Mouse (Mus musculus) hindbrain, embryonic 15.5 days (tissue): ENCODE measurements at regions not wholly inside any gene's neighbourhood (a gene's known extent, or its start where the extent isn't known, plus 50 kb on each side); places are given as distances from the start of the nearest gene placed in this dataset.

Experiments used
- ATAC-seq: fragments of 200-750 bp; cut with Nextera tagmentation; 2 replicates; pipeline ENCODE4 v1.8.0; 2017; ENCODE audit warnings: low read depth, moderate number of reproducible peaks, moderate TSS enrichment; ENCODE audit not compliant: low FRiP score
- H3K27ac ChIP-seq: fragments of 300-500 bp; sonication (generic); replicated peaks from 2 replicates; pipeline ENCODE4 v1.5.1; 2015; ENCODE audit warnings: mild to moderate bottlenecking, inconsistent platforms
- H3K27me3 ChIP-seq: fragments of 300-500 bp; sonication (generic); 2 replicates; pipeline ENCODE4 v1.6.1; 2015; ENCODE audit warnings: control low read depth, inconsistent platforms
- H3K36me3 ChIP-seq: fragments of 300-500 bp; sonication (generic); 2 replicates; pipeline ENCODE4 v1.6.1; 2015; ENCODE audit warnings: control low read depth, inconsistent platforms
- H3K4me1 ChIP-seq: fragments of 300-500 bp; sonication (generic); replicated peaks from 2 replicates; pipeline ENCODE4 v1.6.1; 2015; ENCODE audit warnings: control low read depth, inconsistent platforms
- H3K4me2 ChIP-seq: fragments of 300-500 bp; sonication (generic); 2 replicates; pipeline ENCODE4 v1.6.1; 2015; ENCODE audit warnings: moderate library complexity, mild to moderate bottlenecking, inconsistent platforms
- H3K4me3 ChIP-seq: fragments of 300-500 bp; sonication (generic); 2 replicates; pipeline ENCODE4 v1.5.1; 2015; ENCODE audit warnings: mild to moderate bottlenecking, inconsistent platforms
- H3K9ac ChIP-seq: fragments of 300-500 bp; sonication (generic); 2 replicates; pipeline ENCODE4 v1.6.1; 2015; ENCODE audit warnings: inconsistent platforms
- H3K9me3 ChIP-seq: fragments of 300-500 bp; sonication (generic); 2 replicates; pipeline ENCODE4 v1.6.1; 2016; ENCODE audit warnings: control low read depth, inconsistent platforms
- WGBS: fragments of 180-500 bp; shearing (Covaris S2); methylation state at CpG from one replicate; pipeline ENCODE4 v1.1.7; 2015; 5-methylcytosine and 5-hydroxymethylcytosine counted together

GRCm38 (mm10) chr7:134610159-134610558 lies 60.3 kb upstream of the Dock1 start:
- Histone ChIP-seq H3K4me3 (no peak overlapping the region), H3K4me1 (peaks cover 16% of the 10 kb centered on the region), H3K27ac (no peak overlapping the region), H3K36me3 (no peaks in the 10 kb centered on the region), H3K9ac (no peak overlapping the region), H3K27me3 (no peaks in the 10 kb centered on the region), H3K4me2 (no peak overlapping the region), H3K9me3 (no peaks in the 10 kb centered on the region)
- ATAC-seq: no peak
- 77% methylated on average over 2 of the region's 2 CpGs for WGBS

GRCm38 (mm10) chr7:134611371-134611770 lies 59.1 kb upstream of the Dock1 start:
- no peak overlapping the region for H3K9ac ChIP-seq
- no peaks in the 10 kb centered on the region for H3K36me3 ChIP-seq
- H3K27me3 ChIP-seq: no peaks in the 10 kb centered on the region
- ATAC-seq: no peak
- no peak overlapping the region for H3K4me3 ChIP-seq
- 44% methylated on average over 9 of the region's 9 CpGs for WGBS
- peaks cover 16% of the 10 kb centered on the region for H3K4me1 ChIP-seq
- H3K4me2 ChIP-seq: no peak overlapping the region
- no peaks in the 10 kb centered on the region for H3K9me3 ChIP-seq
- no peak overlapping the region for H3K27ac ChIP-seq

DNA sequence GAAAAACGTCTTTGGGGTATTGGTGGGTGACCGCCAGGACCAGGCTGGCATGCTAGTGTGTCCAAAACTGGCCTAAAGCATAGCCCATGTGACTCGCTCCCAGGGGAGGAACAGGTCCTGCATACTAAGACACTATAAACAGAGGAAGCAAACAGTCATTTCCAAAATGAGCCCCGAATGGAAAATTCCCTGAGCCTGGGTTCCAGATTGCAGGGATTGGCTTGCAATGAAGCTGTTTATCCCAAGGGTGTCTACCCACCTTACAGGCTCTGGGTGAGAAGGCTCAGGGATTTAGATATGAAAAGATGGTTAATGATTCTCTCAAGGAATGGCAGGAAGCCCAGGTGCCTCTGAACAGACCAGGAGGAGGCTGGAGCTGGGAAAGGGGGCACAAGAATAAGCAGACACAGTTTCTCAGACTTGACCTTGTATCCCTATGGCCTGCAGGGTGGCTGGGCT lies 58.2 kb upstream of the Dock1 start:
- peak overlapping the region; percentile 32; the same call in 1 of the 2 replicates for H3K27ac ChIP-seq
- H3K27me3 ChIP-seq: no peaks in the 10 kb centered on the region
- H3K4me1 ChIP-seq: peaks cover 16% of the 10 kb centered on the region
- H3K9ac ChIP-seq: no peak overlapping the region
- no peak overlapping the region for H3K4me2 ChIP-seq
- no peak; the same call in 1 of the 2 replicates for ATAC-seq
- 56% methylated on average over 4 of the region's 4 CpGs for WGBS
- H3K4me3 ChIP-seq: no peak overlapping the region
- no peaks in the 10 kb centered on the region for H3K36me3 ChIP-seq
- no peaks in the 10 kb centered on the region for H3K9me3 ChIP-seq

DNA sequence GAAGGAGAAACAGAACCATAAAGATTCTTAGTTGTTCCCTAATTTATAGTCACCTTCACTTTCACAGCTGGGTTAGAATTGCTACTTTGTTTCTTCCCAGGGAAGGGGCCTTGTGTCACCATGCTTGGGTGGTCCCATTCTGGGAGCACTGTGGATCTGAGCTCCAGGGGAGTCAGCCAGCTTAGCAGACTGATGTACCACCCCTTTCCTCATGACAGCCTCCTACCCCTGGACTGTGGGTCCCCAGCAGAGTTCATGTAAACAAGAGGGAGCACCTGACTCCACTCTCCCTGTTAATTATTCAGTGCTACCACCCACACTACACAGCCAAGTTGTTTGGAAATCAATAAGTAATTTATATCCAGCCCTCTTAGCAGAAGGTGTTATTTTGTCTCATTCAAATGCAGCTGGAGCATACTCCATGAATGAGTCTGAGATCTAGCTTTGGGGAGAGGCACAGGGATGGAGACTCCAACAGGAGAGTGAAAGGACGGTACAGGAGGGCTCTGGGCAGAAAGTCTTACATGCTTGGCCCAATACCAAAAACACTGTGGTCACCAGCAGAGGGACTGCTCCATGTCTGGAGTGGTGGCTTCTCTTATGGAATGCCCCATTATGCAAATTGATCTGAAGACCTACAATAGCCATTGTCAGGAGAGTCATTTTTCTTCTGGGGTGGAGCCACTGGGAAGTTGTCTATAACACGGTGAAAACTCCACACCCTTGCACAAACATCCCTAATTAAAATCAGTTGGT lies 51.1 kb upstream of the Dock1 start:
- no peak for ATAC-seq
- WGBS: 10% methylated on average over 2 of the region's 2 CpGs
- no peaks in the 10 kb centered on the region for H3K36me3 ChIP-seq
- no peak overlapping the region for H3K27ac ChIP-seq
- H3K9ac ChIP-seq: no peak overlapping the region
- H3K4me3 ChIP-seq: no peak overlapping the region
- H3K4me2 ChIP-seq: no peak overlapping the region
- H3K9me3 ChIP-seq: no peaks in the 10 kb centered on the region
- no peaks in the 10 kb centered on the region for H3K27me3 ChIP-seq
- no peaks in the 10 kb centered on the region for H3K4me1 ChIP-seq

- Histone ChIP-seq H3K27ac (no peak overlapping the region), H3K4me3 (no peak overlapping the region), H3K4me2 (no peak overlapping the region), H3K9me3 (no peaks in the 10 kb centered on the region), H3K4me1 (no peaks in the 10 kb centered on the region), H3K27me3 (no peaks in the 10 kb centered on the region), H3K9ac (no peak overlapping the region), H3K36me3 (no peaks in the 10 kb centered on the region)
- WGBS: 83% methylated on average over 5 of the region's 5 CpGs
- no peak for ATAC-seq
These were observed 50.4 kb upstream of the Dock1 start for GRCm38 (mm10) chr7:134620006-134620405.
